ENCODE assay signal across 25 mouse cellular contexts in genomic region chr4:62316456-62316855, GRCm38 (mm10). TPM values are rescaled to one million over a fixed set of nuclear protein-coding genes. Genes with fewer than 3 reads are reported as not detected.
A peak's percentile ranks its signal among the peaks of the same experiment; 100 is the strongest.
DNase-seq lines count a peak whose midpoint lies in the region; ATAC-seq lines count a peak whose summit lies in the region.
"Had no signal": no experiment of that assay in that cellular context is flagged by ENCODE, and none has a peak within 500 bp of the region (broad histone marks: within the 10 kb centered on the region; RNA-seq: fewer than 3 reads in every experiment).

No protein-coding gene starts in this region.

- 0 out of 2 replicates have a peak, but pooled peaks have one; percentile 29 for ATAC-seq in common myeloid progenitor, adult 5-6 weeks (replicated peaks; ENCODE audit: low read depth, poor library complexity, severe bottlenecking)
- ATAC-seq in megakaryocyte-erythroid progenitor cell, adult 5-6 weeks (replicated peaks; ENCODE audit: low FRiP score, low TSS enrichment, poor library complexity, severe bottlenecking), result no peak
- ATAC-seq: forebrain, embryonic 16.5 days; intestine, postnatal 0 days had no signal

- H3K36me3 ChIP-seq in splenic B cell, adult 2 months (ENCODE audit: control insufficient read depth, insufficient read depth, low read length, poor library complexity, severe bottlenecking), result peaks cover 19% of the 10 kb centered on the region

- DNase-seq in A20 (ENCODE audit: low read depth, low spot score) (peak; percentile 19), ES-CJ7 (ENCODE audit: low read depth, low spot score) (peak; percentile 71)
- peak; percentile 32 for DNase-seq in splenic B cell, adult 2 months (ENCODE audit: low read depth, low spot score)
- DNase-seq in cerebellum, postnatal 25 days, result no peak
- DNase-seq in thymus, postnatal 25 days, result no peak
- DNase-seq: adrenal gland, adult 8-10 months; cerebellum, adult 9-10 months; kidney, adult 9 months; kidney, postnatal 10 days; layer of hippocampus, postnatal 36 days; left cerebral cortex, postnatal 4 days; lung, embryonic 14.5 days; lung, postnatal 14 days; thymus, adult 18-20 months; thymus, postnatal 4 days had no signal

- H3K27me3 ChIP-seq in splenic B cell, adult 2 months (ENCODE audit: control insufficient read depth, insufficient read depth, low read length, poor library complexity, severe bottlenecking), result no peaks in the 10 kb centered on the region
- H3K27me3 ChIP-seq: embryonic facial prominence, embryonic 13.5 days; heart, embryonic 15.5 days; hindbrain, embryonic 13.5 days; limb, embryonic 15.5 days; midbrain, embryonic 12.5 days; neural tube, embryonic 13.5 days had no signal

RNA-seq across cellular contexts. Expression of gene Fkbp15, which starts 43.9 kb away (rescaled TPM):
- 55.6 and 60.2 TPM in 2 replicates for total RNA-seq in common myeloid progenitor, adult 5-6 weeks (2017)
- 29.0 and 33.9 TPM in 2 replicates for total RNA-seq in megakaryocyte-erythroid progenitor cell, adult 5-6 weeks (2014; fragmentation: Nextera tagmentation)
- total RNA-seq in megakaryocyte-erythroid progenitor cell, adult 5-6 weeks (2017), result 37.6 and 48.6 TPM in 2 replicates

RNA-seq across cellular contexts. Expression of gene Slc31a1, which starts 44.1 kb away (rescaled TPM):
- 12.5 and 17.6 TPM in 2 replicates for total RNA-seq in common myeloid progenitor, adult 5-6 weeks (2017)
- total RNA-seq in megakaryocyte-erythroid progenitor cell, adult 5-6 weeks (2014; fragmentation: Nextera tagmentation), result 19.4 and 22.7 TPM in 2 replicates
- 19.7 and 21.2 TPM in 2 replicates for total RNA-seq in megakaryocyte-erythroid progenitor cell, adult 5-6 weeks (2017)

RNA-seq across cellular contexts. Expression of gene Slc31a2, which starts 54.1 kb away (rescaled TPM):
- 4.9 and 6.8 TPM in 2 replicates for total RNA-seq in common myeloid progenitor, adult 5-6 weeks (2017)
- 1.2 TPM in 1 of 2 replicates, not detected in the other for total RNA-seq in megakaryocyte-erythroid progenitor cell, adult 5-6 weeks (2014; fragmentation: Nextera tagmentation)
- total RNA-seq in megakaryocyte-erythroid progenitor cell, adult 5-6 weeks (2017), result 0.84 and 1.8 TPM in 2 replicates

Comparison
In these comparisons a context has a peak if more than half of its experiments do, and no peak if none do; other contexts are left out.
1. DNase-seq: peak in A20 (single experiment), ES-CJ7 (single experiment) and splenic B cell, adult 2 months (single experiment); none in cerebellum, postnatal 25 days (0 of 2) and thymus, postnatal 25 days (single experiment).